Mouse (Mus musculus): ENCODE results near the gene Cip2a.

DNA sequence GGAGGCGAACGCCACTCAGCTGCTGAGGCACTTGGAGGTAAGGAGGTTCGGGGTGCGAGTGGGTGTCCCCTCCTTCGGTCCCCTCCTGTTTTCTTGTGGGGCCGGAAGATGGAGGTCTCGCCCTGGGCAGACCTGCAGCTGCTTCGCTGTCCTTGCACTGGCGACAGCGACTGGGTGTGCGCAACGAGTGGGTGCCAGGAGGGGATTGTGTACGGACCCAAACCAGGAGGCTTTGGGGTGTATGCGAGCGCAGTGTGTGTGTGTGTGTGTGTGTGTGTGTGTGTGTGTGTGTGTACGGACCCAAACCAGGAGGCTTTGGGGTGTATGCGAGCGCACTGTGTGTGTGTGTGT, 333 bp downstream of the Cip2a start:
- no peak for TF ChIP-seq CTCF (IDR thresholded peaks at IDR 0.05; ENCODE audit: insufficient read depth, low read length)
- no peak for TF ChIP-seq POLR2A (IDR thresholded peaks at IDR 0.05; ENCODE audit: borderline replicate concordance, extremely low read depth, low read depth, low read length)
